Mouse (Mus musculus): ENCODE data around the gene Lyg1. TPM values are rescaled to one million over a fixed set of nuclear protein-coding genes. Genes with fewer than 3 reads are reported as not detected.
A peak's percentile ranks its signal among the peaks of the same experiment; 100 is the strongest.

Lyg1 gene
- polyA plus RNA-seq, 1 experiment from 2014 or later, result not detected

DNA sequence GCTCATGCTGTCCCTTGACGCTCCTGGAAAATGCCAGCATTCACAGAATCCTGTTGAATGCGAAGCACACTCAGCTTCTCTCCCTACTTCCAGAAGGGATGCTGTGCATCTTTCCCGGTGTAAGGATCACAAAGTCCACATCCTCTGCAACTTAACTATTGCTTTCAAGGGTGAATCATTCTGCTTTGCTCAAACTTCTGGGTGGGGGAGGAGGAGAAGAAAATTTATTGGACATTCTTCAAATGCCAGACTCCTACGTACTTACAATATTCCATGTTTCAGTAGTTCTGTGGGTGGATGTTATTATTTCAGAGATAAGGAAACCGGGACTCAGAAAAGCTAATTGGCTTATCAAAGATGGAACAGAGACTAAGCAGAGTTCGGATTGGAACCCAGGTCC lies 39.5 kb downstream of the Lyg1 start:
- DNase-seq (ENCODE audit: low spot score) (no peak), ATAC-seq (no peak)
- no peak overlapping the region for H3K27ac ChIP-seq (ENCODE audit: low read depth, low read length)
- no peak overlapping the region for H3K4me2 ChIP-seq (ENCODE audit: low read length)
- 86% methylated on average over 6 of the region's 6 CpGs for WGBS
- H3K9ac ChIP-seq (ENCODE audit: low read length), result no peak overlapping the region
- no peaks in the 10 kb centered on the region for H3K27me3 ChIP-seq (replicated peaks; ENCODE audit: control insufficient read depth, insufficient read depth, low read length)
- no peaks in the 10 kb centered on the region for H3K9me3 ChIP-seq (replicated peaks; ENCODE audit: control insufficient read depth, low read length)
- H3K4me3 ChIP-seq (ENCODE audit: low read depth, low read length), result no peak overlapping the region
- H3K36me3 ChIP-seq (ENCODE audit: control insufficient read depth, insufficient read depth, low read length), result no peaks in the 10 kb centered on the region
- H3K4me1 ChIP-seq (ENCODE audit: control insufficient read depth, insufficient read depth, low read length), result no peaks in the 10 kb centered on the region

DNA sequence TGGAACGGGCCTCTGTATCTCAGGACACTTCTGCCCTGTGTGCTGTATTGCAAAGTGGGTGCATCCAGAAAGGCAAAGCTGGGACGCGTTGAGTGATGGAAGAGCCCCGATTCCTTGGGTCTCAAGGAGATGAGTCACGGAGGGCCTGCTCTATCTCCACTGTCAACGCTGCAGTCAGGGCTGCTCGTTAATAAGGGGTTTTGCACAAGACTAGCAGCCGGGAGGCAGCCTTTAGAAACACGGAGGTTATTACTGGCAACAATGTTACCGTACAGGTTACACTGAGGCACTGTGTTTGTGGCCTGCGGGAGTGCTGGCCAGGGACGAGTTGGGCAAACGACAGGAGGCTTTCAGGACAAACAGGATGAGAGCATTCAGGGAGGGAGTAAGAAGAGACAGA lies 39.9 kb downstream of the Lyg1 start:
- Histone ChIP-seq H3K27me3 (replicated peaks; ENCODE audit: control insufficient read depth, insufficient read depth, low read length) (no peaks in the 10 kb centered on the region), H3K9ac (ENCODE audit: low read length) (no peak overlapping the region), H3K4me3 (ENCODE audit: low read depth, low read length) (no peak overlapping the region), H3K36me3 (ENCODE audit: control insufficient read depth, insufficient read depth, low read length) (no peaks in the 10 kb centered on the region), H3K27ac (ENCODE audit: low read depth, low read length) (no peak overlapping the region), H3K4me1 (ENCODE audit: control insufficient read depth, insufficient read depth, low read length) (no peaks in the 10 kb centered on the region), H3K4me2 (ENCODE audit: low read length) (no peak overlapping the region), H3K9me3 (replicated peaks; ENCODE audit: control insufficient read depth, low read length) (no peaks in the 10 kb centered on the region)
- DNase-seq (ENCODE audit: low spot score) (no peak), ATAC-seq (no peak)
- 65% methylated on average over 13 of the region's 13 CpGs for WGBS

DNA sequence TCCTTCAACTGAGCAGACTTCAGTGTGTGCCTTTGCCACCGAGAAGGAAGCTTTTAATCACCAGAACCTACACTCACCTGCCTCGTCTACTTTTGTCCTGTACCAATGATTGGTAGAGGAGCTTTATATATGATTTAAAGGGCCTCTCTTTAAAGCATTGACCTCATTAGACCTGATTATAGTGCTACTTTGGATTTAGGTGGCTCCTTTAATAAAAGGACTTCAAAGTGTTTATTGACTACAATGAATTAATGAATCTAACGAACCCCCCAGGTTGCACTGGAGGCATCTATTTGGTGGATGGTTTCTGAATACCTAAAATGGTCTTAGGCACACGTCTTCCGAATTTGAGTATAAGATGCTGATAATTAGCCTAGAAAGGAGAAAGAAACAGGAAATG lies 41.2 kb downstream of the Lyg1 start, which contains the start of gene Lyg2:
Lyg2 (minus strand) TSS at position 101 of the 400 bp plus-strand sequence.
- H3K9ac ChIP-seq (ENCODE audit: low read length), result no peak within 1 kb of the TSS
- H3K4me3 ChIP-seq (ENCODE audit: low read depth, low read length), result no peak within 1 kb of the TSS
- H3K27ac ChIP-seq (ENCODE audit: low read depth, low read length), result no peak within 1 kb of the TSS
- WGBS, result 42% methylated on average over 5 of the region's 5 CpGs
- H3K36me3 ChIP-seq (ENCODE audit: control insufficient read depth, insufficient read depth, low read length), result no peaks in the 10 kb centered on the region
- no peaks in the 10 kb centered on the region for H3K9me3 ChIP-seq (replicated peaks; ENCODE audit: control insufficient read depth, low read length)
- ATAC-seq (no peak), DNase-seq (ENCODE audit: low spot score) (no peak)
- no peaks in the 10 kb centered on the region for H3K4me1 ChIP-seq (ENCODE audit: control insufficient read depth, insufficient read depth, low read length)
- no peaks in the 10 kb centered on the region for H3K27me3 ChIP-seq (replicated peaks; ENCODE audit: control insufficient read depth, insufficient read depth, low read length)
- no peak within 1 kb of the TSS for H3K4me2 ChIP-seq (ENCODE audit: low read length)

- Histone ChIP-seq H3K4me1 (ENCODE audit: control insufficient read depth, insufficient read depth, low read length) (no peaks in the 10 kb centered on the region), H3K9me3 (replicated peaks; ENCODE audit: control insufficient read depth, low read length) (no peaks in the 10 kb centered on the region), H3K9ac (ENCODE audit: low read length) (no peak overlapping the region), H3K4me3 (ENCODE audit: low read depth, low read length) (no peak overlapping the region), H3K36me3 (ENCODE audit: control insufficient read depth, insufficient read depth, low read length) (no peaks in the 10 kb centered on the region), H3K27me3 (replicated peaks; ENCODE audit: control insufficient read depth, insufficient read depth, low read length) (no peaks in the 10 kb centered on the region), H3K4me2 (ENCODE audit: low read length) (no peak overlapping the region), H3K27ac (ENCODE audit: low read depth, low read length) (no peak overlapping the region)
- WGBS, result 75% methylated on average over 2 of the region's 2 CpGs
- no peak for DNase-seq (ENCODE audit: low spot score)
- ATAC-seq, result no peak
Observed at GRCm38 (mm10) chr1:37912751-37913150, 44.8 kb downstream of the Lyg1 start.

DNA sequence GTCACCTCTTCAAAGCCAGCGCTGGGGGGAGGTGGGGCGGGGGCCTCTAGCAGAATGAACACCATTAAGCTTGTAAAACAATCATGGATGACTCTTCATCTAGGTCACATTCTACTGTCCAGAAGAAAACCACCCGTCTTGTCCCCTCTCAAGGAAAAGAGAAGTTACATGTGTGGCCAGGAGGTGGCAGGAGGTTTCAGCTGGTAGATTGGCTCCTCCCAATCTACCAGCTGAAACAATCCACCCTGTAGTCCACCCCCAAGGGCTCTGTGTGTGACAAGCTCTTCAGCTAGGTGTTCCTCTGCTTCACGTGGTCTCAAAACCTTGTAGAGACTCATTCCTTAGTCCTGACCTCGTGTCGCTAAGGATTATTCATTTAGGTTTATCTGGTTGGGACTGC lies 54.4 kb downstream of the Lyg1 start:
- H3K36me3 ChIP-seq (ENCODE audit: control insufficient read depth, insufficient read depth, low read length), result peaks cover 18% of the 10 kb centered on the region
- H3K4me3 ChIP-seq (ENCODE audit: low read depth, low read length), result no peak overlapping the region
- WGBS, result 34% methylated on average over 6 of the region's 6 CpGs
- H3K27me3 ChIP-seq (replicated peaks; ENCODE audit: control insufficient read depth, insufficient read depth, low read length), result no peaks in the 10 kb centered on the region
- no peak overlapping the region for H3K9ac ChIP-seq (ENCODE audit: low read length)
- no peaks in the 10 kb centered on the region for H3K9me3 ChIP-seq (replicated peaks; ENCODE audit: control insufficient read depth, low read length)
- no peak overlapping the region for H3K27ac ChIP-seq (ENCODE audit: low read depth, low read length)
- H3K4me1 ChIP-seq (ENCODE audit: control insufficient read depth, insufficient read depth, low read length), result no peaks in the 10 kb centered on the region
- no peak overlapping the region for H3K4me2 ChIP-seq (ENCODE audit: low read length)
- DNase-seq (ENCODE audit: low spot score), result peak; percentile 23
- no peak for ATAC-seq

- H3K36me3 ChIP-seq (ENCODE audit: control insufficient read depth, insufficient read depth, low read length), result peaks cover 42% of the 10 kb centered on the region
- H3K4me1 ChIP-seq (ENCODE audit: control insufficient read depth, insufficient read depth, low read length), result no peaks in the 10 kb centered on the region
- no peaks in the 10 kb centered on the region for H3K27me3 ChIP-seq (replicated peaks; ENCODE audit: control insufficient read depth, insufficient read depth, low read length)
- WGBS, result 60% methylated on average over 6 of the region's 6 CpGs
- ATAC-seq (no peak), DNase-seq (ENCODE audit: low spot score) (no peak)
- H3K9ac ChIP-seq (ENCODE audit: low read length), result no peak overlapping the region
- no peak overlapping the region for H3K4me2 ChIP-seq (ENCODE audit: low read length)
- H3K4me3 ChIP-seq (ENCODE audit: low read depth, low read length), result no peak overlapping the region
- no peaks in the 10 kb centered on the region for H3K9me3 ChIP-seq (replicated peaks; ENCODE audit: control insufficient read depth, low read length)
- no peak overlapping the region for H3K27ac ChIP-seq (ENCODE audit: low read depth, low read length)
Observed at GRCm38 (mm10) chr1:37900288-37900687, 57.3 kb downstream of the Lyg1 start.

DNA sequence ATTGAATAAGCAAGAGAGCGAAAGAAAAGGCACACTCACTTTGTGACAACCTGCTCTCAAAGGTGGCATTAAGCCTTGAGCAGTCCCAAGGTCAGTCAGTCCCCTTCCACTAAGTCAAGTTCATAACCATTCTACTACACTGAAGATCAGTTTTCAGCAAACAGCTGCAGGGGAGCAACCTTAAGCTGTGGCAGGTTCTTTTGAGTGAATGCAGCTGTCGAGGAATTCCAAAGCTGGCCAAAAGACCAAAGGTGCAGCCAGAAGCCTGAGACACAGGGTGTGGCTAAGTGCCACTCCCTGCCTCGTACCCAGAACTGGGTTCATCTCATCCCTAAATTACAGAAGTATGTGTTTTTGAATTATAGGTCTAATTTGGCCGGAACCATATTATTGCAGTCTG lies 57.7 kb downstream of the Lyg1 start:
- H3K9me3 ChIP-seq (replicated peaks; ENCODE audit: control insufficient read depth, low read length), result no peaks in the 10 kb centered on the region
- no peak overlapping the region for H3K9ac ChIP-seq (ENCODE audit: low read length)
- H3K4me3 ChIP-seq (ENCODE audit: low read depth, low read length), result no peak overlapping the region
- DNase-seq (ENCODE audit: low spot score) (no peak), ATAC-seq (no peak)
- no peaks in the 10 kb centered on the region for H3K27me3 ChIP-seq (replicated peaks; ENCODE audit: control insufficient read depth, insufficient read depth, low read length)
- H3K4me1 ChIP-seq (ENCODE audit: control insufficient read depth, insufficient read depth, low read length), result no peaks in the 10 kb centered on the region
- WGBS, result 88% methylated on average over 4 of the region's 4 CpGs
- H3K36me3 ChIP-seq (ENCODE audit: control insufficient read depth, insufficient read depth, low read length), result peaks cover 47% of the 10 kb centered on the region
- H3K27ac ChIP-seq (ENCODE audit: low read depth, low read length), result no peak overlapping the region
- H3K4me2 ChIP-seq (ENCODE audit: low read length), result no peak overlapping the region

Other genes starting within 250 kb of the Lyg1 start
- gene 2010300C02Rik, start 237.7 kb downstream of the Lyg1 start, polyA plus RNA-seq (2014; fragmentation: Nextera tagmentation; extraction: Ambion mirVana), result 1.7 and 2.0 TPM in 2 replicates
- 13.8 and 16.9 TPM in 2 replicates for gene Tsga10, start 91.3 kb downstream of the Lyg1 start, polyA plus RNA-seq (2014; fragmentation: Nextera tagmentation; extraction: Ambion mirVana)
- gene Lipt1, start 86.0 kb downstream of the Lyg1 start, polyA plus RNA-seq (2014; fragmentation: Nextera tagmentation; extraction: Ambion mirVana), result 8.8 and 9.0 TPM in 2 replicates
- 15.3 and 17.4 TPM in 2 replicates for gene Mitd1, start 67.3 kb downstream of the Lyg1 start, polyA plus RNA-seq (2014; fragmentation: Nextera tagmentation; extraction: Ambion mirVana)
- 256 and 324 TPM in 2 replicates for gene Mrpl30, start 67.3 kb downstream of the Lyg1 start, polyA plus RNA-seq (2014; fragmentation: Nextera tagmentation; extraction: Ambion mirVana)
- gene Lyg2, start 41.3 kb downstream of the Lyg1 start, polyA plus RNA-seq (2014; fragmentation: Nextera tagmentation; extraction: Ambion mirVana), result not detected in 2 replicates
- gene Txndc9, start 40.1 kb upstream of the Lyg1 start, polyA plus RNA-seq (2014; fragmentation: Nextera tagmentation; extraction: Ambion mirVana), result 154 and 162 TPM in 2 replicates
- 16.2 and 17.3 TPM in 2 replicates for gene Eif5b, start 40.3 kb upstream of the Lyg1 start, polyA plus RNA-seq (2014; fragmentation: Nextera tagmentation; extraction: Ambion mirVana)
- gene Rev1, start 172.0 kb upstream of the Lyg1 start, polyA plus RNA-seq (2014; fragmentation: Nextera tagmentation; extraction: Ambion mirVana), result 23.4 and 28.9 TPM in 2 replicates

Data from forebrain, embryonic 14.5 days (tissue).